Mouse (Mus musculus) stomach, postnatal 0 days (tissue): ENCODE measurements around the gene Mpg. TPM values are rescaled to one million over a fixed set of nuclear protein-coding genes. Genes with fewer than 3 reads are reported as not detected.

ENCODE experiments used
- ATAC-seq: fragments of 200-750 bp; cut with Nextera tagmentation; 2 replicates; pipeline ENCODE4 v1.8.0; 2017; ENCODE audit not compliant: low FRiP score, low TSS enrichment
- DNase-seq: peaks from one replicate; pipeline ENCODE4 v3.0.0-alpha.2; 2016; ENCODE audit warnings: low spot score
- H3K27ac ChIP-seq: fragments of 300-500 bp; sonication (generic); replicated peaks from 2 replicates; pipeline ENCODE4 v1.5.1; 2014; ENCODE audit warnings: mild to moderate bottlenecking, control low read depth
- H3K27me3 ChIP-seq: fragments of 300-500 bp; sonication (generic); 2 replicates; pipeline ENCODE4 v1.6.1; 2014; ENCODE audit warnings: low read length; ENCODE audit not compliant: control insufficient read depth, insufficient read depth
- H3K36me3 ChIP-seq: fragments of 300-500 bp; sonication (generic); 2 replicates; pipeline ENCODE4 v1.6.1; 2014; ENCODE audit warnings: low read length, mixed read lengths; ENCODE audit not compliant: control insufficient read depth, insufficient read depth
- H3K4me1 ChIP-seq: fragments of 300-500 bp; sonication (generic); replicated peaks from 2 replicates; pipeline ENCODE4 v1.6.1; 2014; ENCODE audit warnings: antibody characterized with exemption; ENCODE audit not compliant: control insufficient read depth, insufficient read depth
- H3K4me2 ChIP-seq: fragments of 300-500 bp; sonication (generic); replicated peaks from 2 replicates; pipeline ENCODE4 v1.6.1; 2014; ENCODE audit warnings: low read depth, mild to moderate bottlenecking, control low read depth, moderate library complexity
- H3K4me3 ChIP-seq: fragments of 300-500 bp; sonication (generic); 2 replicates; pipeline ENCODE4 v1.5.1; 2014; ENCODE audit warnings: low read depth, low read length, control low read depth
- H3K9ac ChIP-seq: fragments of 300-500 bp; sonication (generic); 2 replicates; pipeline ENCODE4 v1.6.1; 2014; ENCODE audit warnings: mild to moderate bottlenecking, low read length, control low read depth, mixed read lengths
- H3K9me3 ChIP-seq: fragments of 300-500 bp; sonication (generic); 2 replicates; pipeline ENCODE4 v1.6.1; 2016; ENCODE audit warnings: low read length; ENCODE audit not compliant: control insufficient read depth
- CTCF ChIP-seq: IDR thresholded peaks from 2 replicates; pipeline ENCODE4 v1.5.1; 2016; ENCODE audit warnings: antibody characterized with exemption, low read depth, mild to moderate bottlenecking, moderate library complexity
- EP300 ChIP-seq: optimal IDR thresholded peaks from 2 replicates; pipeline ENCODE3; 2016; ENCODE audit warnings: antibody characterized with exemption
- WGBS: fragments of 180-500 bp; shearing (Covaris S2); extraction: QIAGEN DNeasy Blood & Tissue Kit; methylation state at CpG from one replicate; pipeline ENCODE4 v1.1.7; 2014; 5-methylcytosine and 5-hydroxymethylcytosine counted together
- polyA plus RNA-seq: library from polyadenylated mRNA; unstranded; fragments of >200 nt; fragmentation: Nextera tagmentation; extraction: Ambion mirVana; gene quantifications from 2 replicates; pipeline ENCODE4 v1.2.1, GENCODE M21; 2015

The Mpg gene
- polyA plus RNA-seq, 1 experiment from 2014 or later, result 19.9 TPM

DNA sequence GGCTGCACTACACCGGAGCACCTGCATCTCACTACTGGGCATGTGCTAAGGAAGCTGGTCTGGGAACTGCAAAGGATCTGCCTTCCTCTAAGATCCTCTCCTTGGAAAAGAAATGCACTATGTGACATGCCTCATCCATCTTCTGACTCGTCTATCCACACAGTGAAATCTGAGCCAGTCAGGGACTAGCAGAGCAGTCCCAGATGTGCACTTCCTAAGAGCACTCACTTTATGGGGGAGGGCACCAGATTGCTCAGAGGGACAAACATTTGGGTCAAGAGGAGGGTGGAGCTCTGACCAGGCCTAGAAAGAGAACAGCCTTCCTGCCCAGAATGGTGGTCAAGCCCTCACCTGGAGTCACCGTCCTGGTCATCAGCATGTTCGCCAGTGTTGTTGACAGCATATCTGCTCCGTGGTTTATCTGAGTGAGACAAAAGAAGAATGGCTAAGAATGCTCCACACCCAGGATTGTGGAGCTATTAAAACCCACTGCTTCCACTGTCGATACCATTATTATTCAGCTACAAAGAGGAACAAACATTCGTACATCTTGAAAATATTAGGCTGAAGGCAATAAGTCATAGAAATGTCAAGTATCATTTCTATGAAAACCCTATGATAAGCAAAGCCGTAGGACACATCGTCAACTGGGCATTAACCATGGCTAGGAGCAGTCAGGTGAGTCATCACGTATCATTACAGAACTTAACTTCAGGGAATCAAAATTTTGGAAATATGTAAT lies 36.5 kb downstream of the Mpg start:
- no peak overlapping the region for H3K27ac ChIP-seq
- DNase-seq (no peak), ATAC-seq (no peak)
- no peak for TF ChIP-seq CTCF
- H3K4me1 ChIP-seq, result peaks cover under 1% of the 10 kb centered on the region; the same call in 1 of the 2 replicates
- no peak overlapping the region for H3K4me3 ChIP-seq
- H3K9ac ChIP-seq, result no peak overlapping the region
- H3K9me3 ChIP-seq, result no peaks in the 10 kb centered on the region
- 0 out of 2 replicates have a peak, but pooled peaks cover 2% of the 10 kb centered on the region for H3K36me3 ChIP-seq
- WGBS, result 55% methylated on average over 10 of the region's 10 CpGs
- H3K4me2 ChIP-seq, result no peak overlapping the region
- no peaks in the 10 kb centered on the region for H3K27me3 ChIP-seq

DNA sequence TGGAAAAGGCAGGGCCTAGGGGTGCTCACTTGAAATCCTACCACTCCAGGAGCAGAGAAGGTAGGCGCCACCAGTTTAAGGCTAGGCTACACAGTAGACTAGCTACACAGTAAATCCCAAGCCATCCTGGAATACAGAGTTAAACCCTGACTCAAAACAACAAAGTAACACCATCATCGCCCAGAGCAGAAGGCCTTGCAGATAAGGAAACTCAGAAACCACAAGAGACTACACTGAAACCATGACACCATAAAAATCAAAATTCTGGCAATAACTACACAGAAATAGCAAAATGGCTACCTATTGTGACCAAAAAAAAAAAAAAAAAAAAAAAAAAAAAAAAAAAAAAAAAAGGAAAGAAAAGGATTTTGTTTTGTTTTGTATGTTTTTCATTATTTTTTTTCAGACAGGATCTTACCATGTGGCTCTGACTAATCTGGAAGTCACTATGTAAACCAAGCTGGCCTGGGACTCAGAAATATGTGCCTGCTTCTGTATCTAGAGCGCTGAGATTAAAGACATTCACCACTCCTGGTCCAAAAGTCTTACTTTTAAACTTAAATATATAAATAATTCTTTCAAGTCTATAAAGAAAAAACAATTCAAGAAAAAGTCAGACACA lies 38.9 kb downstream of the Mpg start:
- no peak overlapping the region for H3K4me3 ChIP-seq
- ATAC-seq, result no peak
- no peak for DNase-seq
- H3K27ac ChIP-seq, result no peak overlapping the region
- H3K4me1 ChIP-seq, result peaks cover 3% of the 10 kb centered on the region; the same call in 1 of the 2 replicates
- H3K9me3 ChIP-seq, result no peaks in the 10 kb centered on the region
- 91% methylated on average over 3 of the region's 3 CpGs for WGBS
- H3K9ac ChIP-seq, result no peak overlapping the region
- 0 out of 2 replicates have a peak, but pooled peaks cover 1% of the 10 kb centered on the region for H3K36me3 ChIP-seq
- no peak overlapping the region for H3K4me2 ChIP-seq
- TF ChIP-seq EP300 (no peak), CTCF (no peak)
- H3K27me3 ChIP-seq, result no peaks in the 10 kb centered on the region

DNA sequence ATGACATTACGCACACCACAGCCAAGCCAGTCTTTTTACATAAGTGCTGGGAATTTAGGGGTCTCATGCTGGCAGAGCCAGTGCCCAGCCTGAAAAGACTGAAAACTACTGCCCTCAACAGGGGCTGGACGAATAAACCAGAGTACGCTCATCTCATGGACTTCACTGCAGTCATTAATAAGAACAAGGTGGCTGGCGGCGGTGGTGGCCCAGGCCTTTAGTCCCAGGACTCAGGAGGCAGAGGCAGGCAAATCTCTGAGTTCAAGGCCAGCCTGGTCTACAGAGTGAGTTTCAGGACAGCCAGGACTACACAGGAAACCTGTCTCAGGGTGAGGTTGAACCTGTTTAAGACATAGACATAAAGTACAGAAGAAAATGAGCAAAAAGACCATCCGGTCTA lies 39.9 kb downstream of the Mpg start:
- DNase-seq, result no peak
- Histone ChIP-seq H3K4me2 (no peak overlapping the region), H3K27ac (no peak overlapping the region), H3K4me1 (peaks cover 3% of the 10 kb centered on the region; the same call in 1 of the 2 replicates), H3K36me3 (no peaks in the 10 kb centered on the region), H3K27me3 (no peaks in the 10 kb centered on the region), H3K9me3 (no peaks in the 10 kb centered on the region), H3K9ac (no peak overlapping the region), H3K4me3 (no peak overlapping the region)
- TF ChIP-seq EP300, result no peak
- WGBS, result 88% methylated on average over 6 of the region's 6 CpGs
- ATAC-seq, result no peak

DNA sequence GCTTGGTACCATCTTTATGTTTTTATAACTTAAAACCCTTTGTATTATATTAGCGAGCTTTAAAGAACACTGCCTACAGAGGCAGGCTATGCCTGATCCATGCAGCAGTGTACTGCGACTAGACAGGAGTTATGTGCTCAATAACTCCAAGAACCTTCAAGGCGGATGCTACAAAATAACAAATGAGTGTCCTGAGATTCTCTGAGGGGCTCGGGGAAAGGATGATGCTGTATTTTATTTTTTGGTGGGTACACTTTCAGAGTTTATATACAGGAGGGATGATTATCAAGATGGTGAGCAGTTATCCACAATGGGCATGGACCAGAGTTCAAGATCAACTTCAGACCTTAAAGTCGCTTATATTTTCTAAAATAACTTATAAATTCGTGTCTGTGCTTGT lies 40.5 kb downstream of the Mpg start:
- ATAC-seq, result no peak
- TF ChIP-seq CTCF (no peak), EP300 (no peak)
- H3K9ac ChIP-seq, result peak overlapping the region; percentile 95
- peak overlapping the region; percentile 81 for H3K4me3 ChIP-seq
- H3K9me3 ChIP-seq, result no peaks in the 10 kb centered on the region
- 13% methylated on average over 6 of the region's 6 CpGs for WGBS
- no peak for DNase-seq
- H3K27me3 ChIP-seq, result no peaks in the 10 kb centered on the region
- H3K27ac ChIP-seq, result peak overlapping the region; percentile 95
- peaks cover 3% of the 10 kb centered on the region; the same call in 1 of the 2 replicates for H3K4me1 ChIP-seq
- H3K36me3 ChIP-seq, result no peaks in the 10 kb centered on the region
- H3K4me2 ChIP-seq, result peak overlapping the region; percentile 74

DNA sequence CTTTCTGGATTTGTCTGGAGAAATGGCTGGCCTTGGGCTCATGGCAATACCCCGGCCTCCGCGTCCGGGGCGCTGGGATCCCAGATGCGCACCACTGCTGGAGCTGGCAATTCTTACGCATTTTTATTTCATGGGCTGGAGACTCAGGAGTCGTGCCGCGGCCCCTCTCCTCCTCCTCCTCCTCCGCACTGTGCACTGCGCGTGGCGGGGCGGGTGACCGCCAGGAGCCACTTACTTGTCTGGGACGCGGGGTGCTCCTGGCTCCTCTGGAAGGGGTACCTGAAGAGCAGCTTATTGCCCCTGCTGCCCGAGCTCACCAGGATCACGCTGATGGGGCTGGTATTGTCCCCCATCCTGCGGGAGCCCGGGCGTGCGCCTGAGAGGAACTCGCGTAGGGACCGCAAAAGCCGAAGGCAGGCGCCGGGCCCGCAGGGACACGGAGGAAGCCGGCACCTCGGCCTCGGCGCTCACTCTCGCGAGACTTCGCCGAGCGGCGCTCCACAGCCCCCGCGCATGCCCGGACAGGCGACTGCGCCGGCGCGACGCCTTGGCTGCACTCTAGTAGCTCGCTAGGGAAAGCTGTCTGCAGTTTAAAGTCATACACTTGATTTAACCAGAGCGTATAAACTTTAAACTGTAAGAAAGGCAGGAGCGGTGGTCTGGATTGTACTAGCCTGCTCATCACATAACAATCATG lies 41.0 kb downstream of the Mpg start, which contains the start of gene Nprl3:
TSS of gene Nprl3 (minus strand) at position 520 of the 697 bp plus-strand sequence.
- ATAC-seq (peak; percentile 99), DNase-seq (peak; percentile 96)
- no peaks in the 10 kb centered on the region for H3K27me3 ChIP-seq
- under 1% methylated on average over 54 of the region's 54 CpGs for WGBS
- peak within 1 kb of the TSS; percentile 74 for H3K4me2 ChIP-seq
- no peaks in the 10 kb centered on the region for H3K9me3 ChIP-seq
- no peak for TF ChIP-seq CTCF
- TF ChIP-seq EP300, result peak; percentile 96
- H3K4me3 ChIP-seq, result peak within 1 kb of the TSS; percentile 81
- H3K9ac ChIP-seq, result peak within 1 kb of the TSS; percentile 95
- peak within 1 kb of the TSS; percentile 95 for H3K27ac ChIP-seq
- H3K4me1 ChIP-seq, result peaks cover 3% of the 10 kb centered on the region; the same call in 1 of the 2 replicates
- H3K36me3 ChIP-seq, result no peaks in the 10 kb centered on the region
